Mouse (Mus musculus): Measurements from ENCODE around the gene Slc2a12. TPM values are rescaled to one million over a fixed set of nuclear protein-coding genes. Genes with fewer than 3 reads are reported as not detected.

The Slc2a12 gene
- total RNA-seq, 2 experiments from 2014 or later, result 2.6 to 4.0 TPM

DNA sequence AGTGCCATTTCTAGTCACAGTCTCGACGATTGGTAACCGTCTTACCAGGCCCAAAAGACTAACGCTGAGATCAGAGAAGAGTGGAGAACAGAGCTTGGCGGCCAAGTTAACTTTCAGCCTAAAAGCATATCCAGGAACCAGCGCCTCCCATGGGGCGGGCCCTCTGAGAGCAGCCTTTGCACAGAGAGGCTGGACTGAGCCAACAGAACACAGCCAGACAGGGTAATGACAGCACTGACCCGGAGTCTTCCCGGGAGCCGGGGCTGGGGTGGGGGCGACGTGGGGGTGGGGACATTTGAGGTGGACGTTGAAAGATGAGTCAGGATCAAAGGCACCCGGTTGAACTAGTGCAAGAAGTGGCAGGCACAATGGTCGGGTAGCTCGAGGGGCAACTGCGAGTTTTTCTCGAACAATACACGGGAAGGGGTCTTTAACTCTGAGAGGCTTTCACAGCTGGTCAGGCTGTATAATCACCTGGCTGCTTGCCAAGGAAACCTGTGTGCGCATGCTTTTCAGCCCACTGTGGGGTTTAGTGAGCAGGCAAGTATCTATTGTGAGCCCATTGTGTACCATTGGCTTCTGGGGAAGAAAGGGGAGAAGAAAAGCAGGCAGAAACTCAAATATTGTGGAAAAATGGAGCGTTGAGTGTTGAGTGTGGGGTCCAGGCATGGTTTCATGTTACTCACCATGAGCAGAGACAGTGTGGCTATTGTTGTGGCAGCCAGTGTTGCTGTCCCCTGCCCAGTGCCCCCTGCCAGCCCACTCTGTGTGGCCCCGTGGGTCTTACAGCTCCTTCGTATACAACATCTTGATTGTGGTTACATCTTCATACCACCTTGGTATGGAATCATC lies 13.9 kb downstream of the Slc2a12 start:
- intact Hi-C loops (cut with DNase I), result no loop called here
- no peak for DNase-seq (ENCODE audit: extremely low spot score in 1 of 2, low spot score in 2 of 2)

GRCm38 (mm10) chr10:22659386-22659725 lies 14.5 kb downstream of the Slc2a12 start:
- no peak for DNase-seq (ENCODE audit: extremely low spot score in 1 of 2, low spot score in 2 of 2)

GRCm38 (mm10) chr10:22660286-22661000 lies 15.6 kb downstream of the Slc2a12 start:
- DNase-seq (ENCODE audit: extremely low spot score in 1 of 2, low spot score in 2 of 2), result no peak
- intact Hi-C loops (cut with DNase I), result no loop called here

More at GRCm38 (mm10) chr10:22659386-22659725, 14.5 kb downstream of the Slc2a12 start:
- intact Hi-C loops (cut with DNase I), result no loop called here

GRCm38 (mm10) chr10:22668509-22668908 lies 23.7 kb downstream of the Slc2a12 start:
- no peak for DNase-seq (ENCODE audit: extremely low spot score in 1 of 2, low spot score in 2 of 2)
- intact Hi-C loops (cut with DNase I), result no loop called here

- intact Hi-C loops (cut with DNase I), result no loop called here
- no peak for DNase-seq (ENCODE audit: extremely low spot score in 1 of 2, low spot score in 2 of 2)
These were observed 29.4 kb downstream of the Slc2a12 start for GRCm38 (mm10) chr10:22674176-22674575.

- intact Hi-C loops (cut with DNase I), result no loop called here
- no peak for DNase-seq (ENCODE audit: extremely low spot score in 1 of 2, low spot score in 2 of 2)
These were observed 31.2 kb downstream of the Slc2a12 start for GRCm38 (mm10) chr10:22675848-22676630.

- DNase-seq (ENCODE audit: extremely low spot score in 1 of 2, low spot score in 2 of 2), result no peak
- intact Hi-C loops (cut with DNase I), result no loop called here
These were observed 51.4 kb downstream of the Slc2a12 start for GRCm38 (mm10) chr10:22696236-22696635.

DNA sequence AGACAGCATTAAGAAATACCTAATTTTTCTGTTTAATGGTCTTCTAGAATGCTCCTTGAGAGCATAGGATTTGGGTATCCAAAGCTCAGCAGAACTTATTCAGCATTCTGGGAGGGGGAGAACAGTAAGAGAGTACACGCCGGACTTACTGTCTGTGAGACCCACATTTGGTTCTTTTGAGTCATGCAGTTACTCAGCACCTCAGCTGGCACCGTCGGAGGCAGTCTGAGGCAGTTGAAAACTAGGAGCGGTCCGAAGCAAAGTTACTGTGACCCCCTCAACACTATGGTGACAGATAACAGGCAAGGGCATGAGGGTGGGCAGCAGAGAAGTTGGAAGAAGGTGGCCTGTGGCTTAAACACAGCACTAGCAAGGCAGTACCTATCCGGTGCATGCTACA lies 52.1 kb downstream of the Slc2a12 start:
- no peak for DNase-seq (ENCODE audit: extremely low spot score in 1 of 2, low spot score in 2 of 2)
- intact Hi-C loops (cut with DNase I), result no loop called here

DNA sequence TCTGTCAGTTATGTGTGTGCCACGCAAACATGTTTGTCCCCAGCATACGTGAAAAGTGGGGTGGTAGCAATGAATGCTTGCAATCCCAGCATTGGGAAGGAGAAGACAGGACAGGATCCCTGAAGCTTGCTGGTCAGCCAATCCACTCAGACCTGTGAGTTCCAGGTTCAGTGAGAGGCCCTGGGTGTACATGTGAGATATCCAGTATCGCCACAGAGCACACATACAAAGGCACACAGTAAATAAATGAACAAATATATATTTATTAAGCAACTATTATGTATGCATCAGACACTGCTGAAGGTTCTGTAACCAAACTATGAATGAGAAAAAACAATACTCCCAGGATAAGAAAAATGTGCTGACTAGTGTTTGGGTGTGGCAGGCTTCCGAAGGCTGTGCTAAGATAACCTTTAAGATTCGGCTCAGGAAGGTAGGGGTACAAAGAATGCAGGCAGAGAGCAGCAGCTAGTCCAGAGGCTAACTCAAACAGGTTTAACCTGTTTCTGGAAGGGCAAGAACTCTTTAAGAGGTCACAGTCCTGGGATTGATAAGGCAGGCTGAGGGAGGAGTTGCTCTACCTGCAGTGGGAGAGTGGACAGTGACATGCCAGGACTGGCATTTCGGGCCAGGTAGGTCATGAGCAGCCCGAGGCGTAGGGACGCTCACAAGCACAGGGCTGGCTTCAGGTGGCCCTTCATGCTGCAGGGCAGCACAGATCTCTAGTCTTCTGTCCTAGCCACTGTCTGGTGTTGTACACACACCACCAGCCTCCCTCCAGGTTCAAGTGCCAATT lies 53.5 kb downstream of the Slc2a12 start:
- DNase-seq (ENCODE audit: extremely low spot score in 1 of 2, low spot score in 2 of 2), result no peak
- intact Hi-C loops (cut with DNase I), result no loop called here

GRCm38 (mm10) chr10:22699487-22700335 lies 54.9 kb downstream of the Slc2a12 start:
- intact Hi-C loops (cut with DNase I), result no loop called here
- DNase-seq (ENCODE audit: extremely low spot score in 1 of 2, low spot score in 2 of 2), result peak in 1 of 2 experiments; percentile 41

- no peak for DNase-seq (ENCODE audit: extremely low spot score in 1 of 2, low spot score in 2 of 2)
- intact Hi-C loops (cut with DNase I), result no loop called here
These were observed 56.0 kb downstream of the Slc2a12 start for GRCm38 (mm10) chr10:22700773-22701172.

DNA sequence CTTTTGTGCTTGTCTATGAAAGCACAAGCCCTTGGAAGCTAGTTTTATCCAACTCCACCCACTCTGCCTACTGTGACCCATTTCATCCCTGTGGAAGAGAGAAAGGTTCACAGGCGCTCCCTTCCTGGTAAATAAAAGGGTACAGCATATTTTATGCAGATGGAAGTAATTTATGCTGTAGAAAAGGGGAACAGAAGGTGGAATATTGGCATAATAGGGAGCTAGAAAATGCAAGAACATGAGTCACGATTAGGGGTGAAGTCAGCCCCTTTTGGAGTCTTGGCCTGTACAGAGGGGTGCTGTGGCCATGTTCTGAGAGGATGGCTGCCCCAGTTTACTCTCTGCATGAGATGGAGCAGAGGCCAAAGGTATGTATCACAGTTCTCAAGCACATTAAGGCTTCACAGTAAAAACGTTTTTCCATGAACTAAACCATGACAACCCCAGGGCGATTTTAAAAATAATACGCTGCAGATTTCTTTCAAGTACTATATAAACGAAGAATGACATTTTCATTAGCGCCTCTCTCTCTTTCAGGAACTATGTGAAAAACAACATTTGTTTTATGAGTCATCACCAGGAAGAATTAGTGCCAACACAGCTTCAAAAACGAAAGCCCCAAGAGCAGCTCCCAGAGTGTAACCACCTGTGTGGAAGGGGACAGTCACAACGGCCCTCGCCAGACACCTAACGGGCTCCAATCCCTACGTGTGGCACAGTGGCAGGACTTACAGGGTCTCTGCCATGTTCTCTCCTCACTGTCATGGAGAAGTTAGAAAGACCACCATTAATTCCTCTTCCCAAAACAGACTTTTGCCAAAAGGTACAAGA lies 56.9 kb downstream of the Slc2a12 start:
- no peak for DNase-seq (ENCODE audit: extremely low spot score in 1 of 2, low spot score in 2 of 2)
- intact Hi-C loops (cut with DNase I), result no loop called here

DNA sequence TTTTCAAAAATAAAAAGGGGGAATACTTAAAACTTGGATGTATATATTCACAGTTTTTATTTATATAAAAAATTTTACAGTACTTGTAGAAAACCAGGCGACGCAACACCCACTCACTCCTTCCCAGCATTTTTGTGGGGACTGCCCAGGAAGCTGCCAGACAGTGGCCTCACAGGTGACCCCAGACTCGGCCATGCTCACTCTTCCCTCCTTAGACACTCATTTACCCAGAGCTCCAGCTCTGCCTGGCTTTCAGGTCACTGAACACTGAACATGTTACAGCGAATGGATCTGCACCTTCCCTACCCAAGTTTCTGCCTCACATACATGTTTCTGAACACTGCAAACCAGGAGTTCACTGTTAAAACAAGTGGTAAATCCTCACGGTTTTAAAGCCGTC lies 59.0 kb downstream of the Slc2a12 start:
- intact Hi-C loops (cut with DNase I), result no loop called here
- DNase-seq (ENCODE audit: extremely low spot score in 1 of 2, low spot score in 2 of 2), result no peak

DNA sequence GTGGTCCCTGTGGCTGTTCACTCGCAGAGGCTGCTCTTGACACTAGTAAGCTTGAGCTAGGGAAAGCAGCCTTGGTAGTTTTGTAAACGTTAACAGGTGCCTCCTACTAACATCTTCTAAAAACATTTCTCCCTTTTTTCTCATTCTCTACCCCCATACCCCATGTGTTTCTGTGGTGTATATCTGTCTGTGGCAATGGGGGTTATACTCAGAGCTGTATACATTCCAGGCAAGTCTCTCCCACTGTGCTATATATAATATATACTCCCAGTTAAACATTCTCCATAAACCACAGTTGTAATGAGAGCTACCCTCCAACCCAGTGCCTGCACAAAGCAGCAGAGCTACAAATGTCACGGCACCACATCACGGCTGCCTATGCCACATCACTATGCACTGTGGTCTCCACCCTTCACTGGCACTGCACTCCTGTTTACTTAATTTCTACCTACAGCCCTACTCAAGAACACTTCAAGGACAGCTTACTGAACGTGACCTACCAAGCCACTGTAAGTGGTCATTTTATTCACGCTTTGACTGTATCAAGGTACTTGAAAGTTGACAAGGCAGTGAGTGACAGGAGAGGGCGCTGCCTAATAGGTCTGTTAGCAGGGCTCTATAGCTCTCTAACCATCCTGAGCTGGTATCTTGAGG lies 63.5 kb downstream of the Slc2a12 start:
- no peak for DNase-seq (ENCODE audit: extremely low spot score in 1 of 2, low spot score in 2 of 2)
- intact Hi-C loops (cut with DNase I), result no loop called here

DNA sequence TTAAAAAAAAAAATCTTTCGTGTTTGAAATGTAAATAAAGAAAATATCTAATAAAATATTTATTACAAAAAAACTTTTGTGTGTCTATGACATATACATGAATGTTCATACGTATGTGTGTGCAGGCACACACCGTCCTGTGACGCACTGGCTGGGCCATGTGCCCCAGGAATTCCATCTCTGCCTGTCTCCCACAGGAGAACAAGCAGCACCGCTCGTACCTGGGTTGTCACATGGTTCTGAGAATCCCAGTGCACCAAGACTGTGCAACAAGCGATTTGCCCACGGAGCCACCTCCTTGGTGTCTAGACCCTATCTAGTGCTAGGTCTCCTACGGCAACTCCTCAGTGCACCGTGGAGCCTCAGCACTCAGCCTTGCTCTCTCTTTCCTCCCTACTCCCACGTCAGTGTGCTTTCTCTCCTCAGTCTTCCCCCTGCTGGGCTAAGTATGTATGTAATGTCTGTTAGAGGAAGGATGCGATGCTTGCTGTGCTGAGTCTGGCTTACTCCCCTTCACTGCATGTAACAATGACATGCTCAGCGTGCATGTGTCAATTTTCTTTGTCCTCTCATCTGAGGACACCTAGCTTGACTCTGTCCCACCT lies 65.5 kb downstream of the Slc2a12 start:
- intact Hi-C loops (cut with DNase I), result loop anchor here (5.0 to 10.0 kb wide), 2 partner anchors 95 to 133 kb away; no protein-coding TSS in a partner anchor
- DNase-seq (ENCODE audit: extremely low spot score in 1 of 2, low spot score in 2 of 2), result no peak

- intact Hi-C loops (cut with DNase I), result loop anchor here (5.0 to 10.0 kb wide), 2 partner anchors 98 to 136 kb away; no protein-coding TSS in a partner anchor
- DNase-seq (ENCODE audit: extremely low spot score in 1 of 2, low spot score in 2 of 2), result no peak
These were observed 68.1 kb downstream of the Slc2a12 start for GRCm38 (mm10) chr10:22712955-22713354.
